Mouse (Mus musculus) kidney, adult 2 months (tissue): ENCODE data around the gene Spata13. TPM values are rescaled to one million over a fixed set of nuclear protein-coding genes. Genes with fewer than 3 reads are reported as not detected.

Source experiments
- DNase-seq: peaks from one replicate; pipeline ENCODE4 v3.0.0; 2021
- H3K27ac ChIP-seq: fragments of 200-500 bp; 2 replicates; pipeline ENCODE4 v1.5.1; 2012; ENCODE audit warnings: low read depth, low read length, control low read depth, inconsistent platforms; ENCODE audit not compliant: insufficient read depth
- H3K27me3 ChIP-seq: fragments of 200-500 bp; replicated peaks from 2 replicates; pipeline ENCODE4 v1.6.1; 2012; ENCODE audit warnings: mild to moderate bottlenecking, moderate library complexity, low read length, inconsistent platforms; ENCODE audit not compliant: control insufficient read depth, insufficient read depth
- H3K36me3 ChIP-seq: fragments of 200-500 bp; 2 replicates; pipeline ENCODE4 v1.6.1; 2012; ENCODE audit warnings: mild to moderate bottlenecking, moderate library complexity, low read length, inconsistent platforms; ENCODE audit not compliant: control insufficient read depth, insufficient read depth
- H3K4me1 ChIP-seq: fragments of 200-500 bp; 2 replicates; pipeline ENCODE4 v1.6.1; 2011; ENCODE audit warnings: low read length; ENCODE audit not compliant: control insufficient read depth, insufficient read depth
- H3K4me3 ChIP-seq: fragments of 200-500 bp; 2 replicates; pipeline ENCODE4 v1.5.1; 2011; ENCODE audit warnings: mild to moderate bottlenecking, low read depth, low read length, control low read depth; ENCODE audit not compliant: insufficient read depth
- CTCF ChIP-seq: fragments of 200-500 bp; conservative IDR thresholded peaks from 2 replicates; pipeline ENCODE4 v1.5.1; 2011; ENCODE audit warnings: low read depth, mild to moderate bottlenecking, control low read depth, low read length, moderate library complexity, mixed read lengths; ENCODE audit not compliant: insufficient read depth, insufficient read length
- POLR2A ChIP-seq: fragments of 200-500 bp; IDR thresholded peaks from one replicate; pipeline ENCODE4 v1.6.1; 2011; ENCODE audit warnings: low read depth, low read length, control low read depth
- WGBS: fragments of 180-500 bp; shearing (Covaris S2); methylation state at CpG from one replicate; pipeline ENCODE4 v1.1.7; 2018; 5-methylcytosine and 5-hydroxymethylcytosine counted together
- polyA plus RNA-seq: library from polyadenylated mRNA; depleted of rRNA; stranded (reverse); fragments of >200 nt; gene quantifications from 2 replicates; pipeline ENCODE4 v1.2.3, GENCODE M21; 2012

The Spata13 gene
- polyA plus RNA-seq, 1 experiment = 24.1 TPM

DNA sequence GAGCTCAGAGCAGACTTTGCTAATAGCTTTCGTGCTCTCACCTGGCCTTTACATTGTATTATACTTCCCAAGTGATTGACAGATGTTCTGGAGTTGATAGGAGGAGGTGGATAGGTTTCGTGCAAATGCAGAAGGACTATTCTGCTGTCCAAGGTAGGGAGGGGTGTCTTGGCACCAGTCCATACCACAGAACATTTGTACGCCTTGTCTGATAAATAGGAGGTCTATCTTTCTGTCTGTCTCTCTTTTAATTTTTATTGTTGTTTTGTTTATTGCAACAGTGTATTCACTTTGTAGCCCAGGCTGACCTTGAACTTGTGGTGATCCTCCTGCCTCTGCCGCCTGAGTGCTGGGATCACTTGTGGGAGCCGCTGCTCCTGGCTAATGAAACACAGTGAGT, 163.8 kb downstream of the Spata13 start:
- H3K4me3 ChIP-seq = no peak overlapping the region
- H3K4me1 ChIP-seq = no peaks in the 10 kb centered on the region
- H3K27ac ChIP-seq = no peak overlapping the region
- no peaks in the 10 kb centered on the region; the same call in 1 of the 2 replicates for H3K36me3 ChIP-seq
- no peaks in the 10 kb centered on the region for H3K27me3 ChIP-seq
- TF ChIP-seq CTCF (no peak), POLR2A (no peak)
- 95% methylated on average over 5 of the region's 5 CpGs for WGBS
- no peak for DNase-seq

DNA sequence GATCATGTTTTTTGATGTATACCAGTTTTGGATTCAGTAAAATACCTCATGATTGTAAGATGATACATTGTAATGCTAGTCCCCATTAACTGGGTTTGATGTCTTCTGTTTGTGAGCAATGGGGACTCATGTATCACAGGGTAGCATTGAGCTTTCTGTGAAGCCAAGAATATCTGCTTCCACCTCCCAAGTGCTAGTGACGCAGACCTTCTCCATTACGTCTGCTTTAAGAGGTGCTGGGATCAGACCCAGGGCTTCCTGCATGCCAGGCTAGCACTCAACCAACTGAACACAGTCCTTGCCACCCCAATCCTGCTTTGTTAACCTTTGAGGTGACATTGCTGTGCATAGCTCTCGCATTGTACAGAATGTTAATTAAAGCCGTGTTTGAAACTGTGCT, 164.9 kb downstream of the Spata13 start:
- TF ChIP-seq CTCF (no peak), POLR2A (no peak)
- no peak for DNase-seq
- H3K4me3 ChIP-seq = no peak overlapping the region
- no peaks in the 10 kb centered on the region for H3K4me1 ChIP-seq
- H3K36me3 ChIP-seq = no peaks in the 10 kb centered on the region; the same call in 1 of the 2 replicates
- no peak overlapping the region for H3K27ac ChIP-seq
- WGBS = 93% methylated on average over 4 of the region's 4 CpGs
- no peaks in the 10 kb centered on the region for H3K27me3 ChIP-seq

DNA sequence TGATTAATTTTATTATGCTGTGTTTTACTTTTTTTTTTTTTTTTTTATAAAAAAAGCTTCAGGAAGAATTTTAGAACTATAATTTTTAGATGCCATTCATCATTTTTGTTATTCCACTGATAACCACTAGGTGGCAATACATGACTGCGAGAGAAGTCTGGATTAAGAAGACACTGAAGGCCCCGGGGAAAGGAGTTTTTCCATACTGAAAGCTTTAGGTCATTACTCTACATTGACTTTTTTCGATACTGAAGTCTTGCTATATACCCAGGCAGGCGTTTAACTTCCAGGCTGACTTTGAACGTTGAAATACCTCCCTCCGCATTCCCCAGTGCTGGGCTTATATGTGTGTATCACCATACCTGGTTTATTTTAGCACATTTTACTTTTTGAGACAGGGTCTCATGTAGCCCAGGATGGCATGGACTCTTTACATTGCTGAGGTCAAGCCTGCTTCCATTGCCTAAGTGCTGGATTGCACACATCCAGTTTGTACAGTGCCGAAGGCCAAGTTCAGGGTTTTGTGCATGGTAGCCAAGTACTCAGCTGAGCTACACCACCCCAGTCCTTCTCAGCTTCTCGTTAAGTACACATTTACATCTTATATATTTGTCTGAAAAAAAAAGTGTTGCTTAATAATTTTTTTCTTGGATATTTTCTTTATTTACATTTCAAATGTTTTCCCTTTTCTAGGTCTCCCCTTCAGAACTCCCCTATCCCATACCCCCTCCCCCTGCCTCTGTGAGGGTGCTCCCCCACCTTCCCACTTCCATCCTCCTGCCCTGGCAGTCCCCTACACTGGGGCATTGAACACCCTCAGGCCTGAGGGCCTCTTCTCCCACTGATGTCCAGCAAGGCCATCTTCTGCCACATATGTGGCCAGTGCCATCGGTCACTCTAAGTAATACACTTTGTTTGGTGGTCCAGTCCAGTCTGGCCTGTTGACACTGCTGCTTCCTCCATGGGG, 166.2 kb downstream of the Spata13 start:
- Histone ChIP-seq H3K4me3 (no peak overlapping the region), H3K27ac (no peak overlapping the region), H3K27me3 (no peaks in the 10 kb centered on the region), H3K4me1 (no peaks in the 10 kb centered on the region), H3K36me3 (no peaks in the 10 kb centered on the region; the same call in 1 of the 2 replicates)
- WGBS = 49% methylated on average over 9 of the region's 9 CpGs
- DNase-seq = peak; percentile 42
- no peak for TF ChIP-seq POLR2A
- TF ChIP-seq CTCF = no peak

DNA sequence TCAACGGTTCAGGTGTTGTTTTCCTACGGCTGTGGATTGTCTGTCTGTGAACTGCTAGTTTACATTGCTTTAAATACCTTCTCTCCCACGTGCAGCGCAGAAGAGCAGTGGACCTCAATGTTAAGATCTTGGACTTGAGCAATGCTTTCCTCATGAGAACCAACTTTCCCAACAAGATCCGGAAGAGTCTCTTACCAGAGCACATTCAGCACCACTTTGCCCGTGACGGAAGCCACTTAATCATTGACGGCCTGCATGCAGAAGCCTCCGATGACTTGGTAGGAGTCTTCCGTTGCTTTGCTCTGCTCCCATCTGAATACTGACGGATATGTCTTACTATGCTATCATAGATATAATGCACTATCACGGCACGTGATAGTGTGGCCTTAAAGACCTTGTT, 168.2 kb downstream of the Spata13 start:
- no peak for TF ChIP-seq POLR2A
- H3K27me3 ChIP-seq = no peaks in the 10 kb centered on the region
- no peaks in the 10 kb centered on the region for H3K36me3 ChIP-seq
- no peak overlapping the region for H3K4me3 ChIP-seq
- H3K4me1 ChIP-seq = no peaks in the 10 kb centered on the region
- H3K27ac ChIP-seq = no peak overlapping the region
- WGBS = 92% methylated on average over 13 of the region's 13 CpGs
- no peak for DNase-seq

DNA sequence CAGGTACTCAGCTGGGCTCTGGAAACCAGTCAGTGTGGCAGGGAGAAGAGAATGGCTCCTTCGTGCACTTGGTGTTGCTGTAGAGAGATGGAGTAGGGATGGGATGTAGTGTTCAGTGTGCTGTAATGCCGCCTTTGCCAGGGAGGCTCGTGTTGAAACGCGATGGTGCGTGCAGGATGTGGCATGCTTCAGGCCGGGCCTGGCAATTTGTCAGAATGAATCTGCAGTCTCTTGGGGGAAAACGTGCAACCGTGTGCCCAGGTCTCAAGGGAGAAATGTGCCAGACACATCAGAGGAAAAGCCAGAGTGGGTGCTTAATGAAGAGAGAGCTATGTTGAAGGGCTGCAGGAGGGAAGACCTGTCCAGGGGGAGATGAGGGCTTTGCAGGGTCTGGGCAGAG, 171.2 kb downstream of the Spata13 start:
- no peaks in the 10 kb centered on the region for H3K36me3 ChIP-seq

DNA sequence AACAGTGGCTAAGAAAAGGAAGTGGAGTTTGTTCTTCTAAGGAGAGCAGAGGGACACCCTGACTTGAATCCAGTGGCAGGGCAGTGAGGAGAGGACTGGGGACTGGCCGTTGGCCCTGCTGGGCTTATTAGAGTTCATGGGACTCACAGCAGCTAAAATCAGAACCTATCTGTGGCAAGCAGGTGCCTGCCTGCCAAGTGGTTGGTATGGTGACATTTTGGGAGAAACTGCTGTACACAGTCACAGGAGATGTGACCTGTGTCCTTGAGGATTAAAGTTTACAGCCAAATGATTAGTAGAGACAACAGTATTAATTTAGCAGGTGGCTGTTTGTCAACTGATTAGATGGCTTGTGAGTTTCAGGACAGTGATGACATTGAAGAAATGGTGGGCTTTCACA, 172.1 kb downstream of the Spata13 start:
- Histone ChIP-seq H3K36me3 (no peaks in the 10 kb centered on the region), H3K27me3 (no peaks in the 10 kb centered on the region), H3K27ac (no peak overlapping the region), H3K4me1 (no peaks in the 10 kb centered on the region), H3K4me3 (no peak overlapping the region)
- DNase-seq = no peak
- TF ChIP-seq CTCF (no peak), POLR2A (no peak)
- WGBS = 58% methylated on average over 1 of the region's 1 CpGs

More for the DNA sequence above, 171.2 kb downstream of the Spata13 start:
- DNase-seq = no peak
- H3K4me1 ChIP-seq = no peaks in the 10 kb centered on the region
- TF ChIP-seq CTCF (no peak), POLR2A (no peak)
- H3K4me3 ChIP-seq = no peak overlapping the region
- WGBS = 87% methylated on average over 9 of the region's 9 CpGs
- no peaks in the 10 kb centered on the region for H3K27me3 ChIP-seq
- no peak overlapping the region for H3K27ac ChIP-seq

DNA sequence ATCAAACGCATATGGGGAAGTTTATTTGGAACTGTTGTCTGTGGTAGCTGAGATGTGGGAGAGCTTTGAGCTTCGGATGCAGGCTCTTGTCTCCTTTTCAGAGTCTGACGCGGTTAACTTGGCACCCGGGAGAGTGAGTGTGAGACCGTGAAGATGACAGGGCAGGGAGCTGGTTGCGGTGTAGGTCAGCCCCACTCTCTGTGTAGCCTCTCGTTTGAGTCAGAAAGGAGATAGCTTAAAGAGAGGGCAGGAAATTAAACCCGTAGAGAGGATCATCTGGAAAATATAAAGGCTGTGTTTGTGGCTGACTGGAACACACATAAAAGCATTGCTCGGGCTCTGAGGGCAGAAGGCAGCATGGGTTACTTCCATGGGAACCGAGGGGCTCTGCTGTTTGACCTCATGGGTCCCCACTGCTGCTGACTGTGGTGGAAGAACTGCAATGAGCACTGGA, 173.1 kb downstream of the Spata13 start:
- no peak overlapping the region for H3K4me3 ChIP-seq
- H3K27ac ChIP-seq = no peak overlapping the region
- TF ChIP-seq CTCF (no peak), POLR2A (no peak)
- DNase-seq = no peak
- WGBS = 48% methylated on average over 11 of the region's 11 CpGs
- no peaks in the 10 kb centered on the region for H3K4me1 ChIP-seq
- no peaks in the 10 kb centered on the region for H3K27me3 ChIP-seq
- no peaks in the 10 kb centered on the region; the same call in 1 of the 2 replicates for H3K36me3 ChIP-seq
